9 mouse cellular contexts compared by ENCODE assay signal in genomic region chrX:142096904-142097303, GRCm38 (mm10).
DNase-seq lines count a peak whose midpoint lies in the region; TF ChIP-seq lines count a peak whose summit lies in the region.
"Had no signal": no experiment of that assay in that cellular context is flagged by ENCODE, and none has a peak within 500 bp of the region (broad histone marks: within the 10 kb centered on the region; RNA-seq: fewer than 3 reads in every experiment).

No protein-coding gene starts in this region.

- H3K79me2 ChIP-seq in MEL (ENCODE audit: control insufficient read depth, insufficient read depth, low read length, poor library complexity) = no peaks in the 10 kb centered on the region

- no peak overlapping the region for H3K9ac ChIP-seq in MEL (ENCODE audit: control insufficient read depth, low read depth, low read length, poor library complexity, severe bottlenecking)
- H3K9ac ChIP-seq: embryonic facial prominence, embryonic 12.5 days; neural tube, embryonic 13.5 days had no signal

- TF ChIP-seq EP300 in MEL (IDR thresholded peaks at IDR 0.05; ENCODE audit: low read depth in 1 of 2, low read length in 2 of 2) = no peak

- TF ChIP-seq POLR2A in kidney, adult 2 months (IDR thresholded peaks at IDR 0.05; ENCODE audit: low read depth, low read length) = no peak
- TF ChIP-seq POLR2A in MEL (IDR thresholded peaks at IDR 0.05; ENCODE audit: control insufficient read depth in 1 of 2, insufficient read depth in 1 of 2, low read depth in 1 of 2, low read length in 2 of 2, poor library complexity in 1 of 2) = no peak

- WGBS in kidney, adult 2 months = 37% methylated on average over 3 of the region's 3 CpGs

- TF ChIP-seq CTCF in kidney, adult 2 months (conservative IDR thresholded peaks at IDR 0.05; ENCODE audit: insufficient read depth, insufficient read length, low read depth, low read length) = 0 out of 2 replicates have a peak, but pooled peaks have one; percentile 18
- TF ChIP-seq CTCF in MEL (IDR thresholded peaks at IDR 0.05 in 2 of 3, conservative IDR thresholded peaks at IDR 0.05 in 1 of 3; ENCODE audit: control insufficient read depth in 1 of 3, insufficient read depth in 1 of 3, low read depth in 2 of 3, low read length in 3 of 3, poor library complexity in 1 of 3, severe bottlenecking in 1 of 3) = peak in 2 of 3 experiments; percentile 10 to 63; a peak in 2 of 6 replicates

- H3K27ac ChIP-seq in kidney, adult 2 months (ENCODE audit: insufficient read depth, low read depth, low read length) = no peak overlapping the region
- no peak overlapping the region for H3K27ac ChIP-seq in MEL (ENCODE audit: control insufficient read depth, low read depth, low read length)
- H3K27ac ChIP-seq: embryonic facial prominence, embryonic 12.5 days; neural tube, embryonic 13.5 days had no signal

- H3K27me3 ChIP-seq in kidney, adult 2 months (replicated peaks; ENCODE audit: control insufficient read depth, insufficient read depth, low read length) = no peaks in the 10 kb centered on the region
- no peaks in the 10 kb centered on the region for H3K27me3 ChIP-seq in MEL (ENCODE audit: control insufficient read depth in 1 of 2, insufficient read depth in 2 of 2, low read length in 2 of 2)

- no peak overlapping the region for H3K4me3 ChIP-seq in kidney, adult 2 months (ENCODE audit: insufficient read depth, low read depth, low read length)
- H3K4me3 ChIP-seq in MEL (ENCODE audit: control insufficient read depth in 1 of 2, insufficient read depth in 1 of 2, low read depth in 2 of 2, low read length in 2 of 2) = no peak overlapping the region
- H3K4me3 ChIP-seq: embryonic facial prominence, embryonic 12.5 days; neural tube, embryonic 13.5 days had no signal

- no peaks in the 10 kb centered on the region for H3K9me3 ChIP-seq in MEL (replicated peaks; ENCODE audit: insufficient read depth, low read length)
- H3K9me3 ChIP-seq: embryonic facial prominence, embryonic 12.5 days; neural tube, embryonic 13.5 days had no signal

- peak; percentile 42 for DNase-seq in kidney, adult 2 months
- no peak for DNase-seq in kidney, adult 11 months
- peak; percentile 40 for DNase-seq in MEL (ENCODE audit: low read depth, low spot score)
- peak; percentile 1 for DNase-seq in adrenal gland, postnatal 25 days
- peak; percentile 8 to 58 for DNase-seq in layer of hippocampus, postnatal 14 days (ENCODE audit: low spot score in 2 of 2)
- no peak for DNase-seq in T-cell, adult 2 months (ENCODE audit: low spot score)
- DNase-seq in frontal cortex, postnatal 14 days (ENCODE audit: low spot score in 2 of 2) = no peak

- no peaks in the 10 kb centered on the region for H3K36me3 ChIP-seq in kidney, adult 2 months (ENCODE audit: control insufficient read depth, insufficient read depth, low read length)
- no peaks in the 10 kb centered on the region for H3K36me3 ChIP-seq in MEL (ENCODE audit: control insufficient read depth in 1 of 2, insufficient read depth in 2 of 2, low read length in 2 of 2)
- H3K36me3 ChIP-seq: embryonic facial prominence, embryonic 12.5 days; neural tube, embryonic 13.5 days had no signal

- peak; percentile 66 for TF ChIP-seq RAD21 in MEL (IDR thresholded peaks at IDR 0.05; ENCODE audit: low read depth, low read length)

- no peaks in the 10 kb centered on the region for H3K4me1 ChIP-seq in kidney, adult 2 months (ENCODE audit: control insufficient read depth, insufficient read depth, low read length)
- no peaks in the 10 kb centered on the region for H3K4me1 ChIP-seq in MEL (ENCODE audit: control insufficient read depth in 1 of 2, insufficient read depth in 2 of 2, low read length in 2 of 2)
- H3K4me1 ChIP-seq: embryonic facial prominence, embryonic 12.5 days; neural tube, embryonic 13.5 days had no signal

TF ChIP-seq in MEL, 35 proteins besides CTCF, POLR2A, EP300 and RAD21:
- TF ChIP-seq ZC3H11A (IDR thresholded peaks at IDR 0.05; ENCODE audit: low read depth, low read length) (peak; percentile 21; the same call in 1 of the 2 replicates), USF1 (IDR thresholded peaks at IDR 0.05; ENCODE audit: low read depth, low read length) (no peak), SMC3 (IDR thresholded peaks at IDR 0.05; ENCODE audit: low read depth, low read length) (peak; percentile 55), GATA1 (IDR thresholded peaks at IDR 0.05; ENCODE audit: low read depth, low read length) (no peak), SIN3A (IDR thresholded peaks at IDR 0.05; ENCODE audit: low read length) (no peak)

Comparison
In these comparisons a context has a peak if more than half of its experiments do, and no peak if none do; other contexts are left out.
1. DNase-seq: peak in kidney, adult 2 months (single experiment), MEL (single experiment), adrenal gland, postnatal 25 days (single experiment) and layer of hippocampus, postnatal 14 days (2 of 2); none in kidney, adult 11 months (single experiment), T-cell, adult 2 months (single experiment) and frontal cortex, postnatal 14 days (0 of 2).